Mouse (Mus musculus): ENCODE measurements at regions not wholly inside any gene's neighbourhood (a gene's known extent, or its start where the extent isn't known, plus 50 kb on each side); places are given as distances from the start of the nearest gene placed in this dataset.

DNA sequence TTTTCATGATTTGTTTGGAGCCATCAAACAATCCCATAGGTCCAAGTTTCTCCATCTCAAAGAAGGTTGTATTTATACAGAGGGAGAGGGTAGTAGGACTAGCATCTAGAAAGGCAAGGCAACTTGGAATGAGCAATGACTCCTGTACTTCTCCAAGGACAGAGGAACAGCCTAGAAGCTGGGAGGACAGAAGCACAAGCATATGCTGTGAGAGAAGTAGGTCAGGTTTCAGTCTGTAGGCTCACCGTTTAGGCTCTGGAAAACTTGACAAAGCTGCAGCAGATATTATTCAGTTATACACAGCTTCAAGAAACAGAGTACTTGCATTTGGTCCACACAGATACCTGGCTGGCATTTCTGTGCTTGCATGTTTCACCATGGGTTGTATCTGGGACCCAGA is 131.5 kb upstream of the B3gat1 start:
- DNase-seq, result no peak

DNA sequence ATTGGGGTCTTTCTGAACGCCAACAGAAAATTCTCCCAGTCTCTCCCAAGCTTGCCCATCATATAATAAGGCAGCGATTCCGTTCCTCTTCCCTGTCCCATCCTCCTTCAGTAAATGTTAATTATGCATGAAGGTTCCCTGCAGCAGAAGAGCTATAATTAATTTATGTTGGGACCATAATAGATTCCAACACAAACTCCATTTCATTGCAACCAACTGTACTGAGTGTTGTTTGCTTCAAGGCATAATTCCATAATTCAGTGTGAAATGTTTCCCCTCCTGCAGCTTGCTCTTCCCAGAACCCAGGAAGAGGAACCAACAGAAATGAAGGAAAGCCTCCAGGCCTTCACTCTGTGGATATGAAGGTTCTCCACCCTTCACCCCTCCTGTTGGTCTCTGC is 129.0 kb upstream of the B3gat1 start:
- DNase-seq, result no peak

DNA sequence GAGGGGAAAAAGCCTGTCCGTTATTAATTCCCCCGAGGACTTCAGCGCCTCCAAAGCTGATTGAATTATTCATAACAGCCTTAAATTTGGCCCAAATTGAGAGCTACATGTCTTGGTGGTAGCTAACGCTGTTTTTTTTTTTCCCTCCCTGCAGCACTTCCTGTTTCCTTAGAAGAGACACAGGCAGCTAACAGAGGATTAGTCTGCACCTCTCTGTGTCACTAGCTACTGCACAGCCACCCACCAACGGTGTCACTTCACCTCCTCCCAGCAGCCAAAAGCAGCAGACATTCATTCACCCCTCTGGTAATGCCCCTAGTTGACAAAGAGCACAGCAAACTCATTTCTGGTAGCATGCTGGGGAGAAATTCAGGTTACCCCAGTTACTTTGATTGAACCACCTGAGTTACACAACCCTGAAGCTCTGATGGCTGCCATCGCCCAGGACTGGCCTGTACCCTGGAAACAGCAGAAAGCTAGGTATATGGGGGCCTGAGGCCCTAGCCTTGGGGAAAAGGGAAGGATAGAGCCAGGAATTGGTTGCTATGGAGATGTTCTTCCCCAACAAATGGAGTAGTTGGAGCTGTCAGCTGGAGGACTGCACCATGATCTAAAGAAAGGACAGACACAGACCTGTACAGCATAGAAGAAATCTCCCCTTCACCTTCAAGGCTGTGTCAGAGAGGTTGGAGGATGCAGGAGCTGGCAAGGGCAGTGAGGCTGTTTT is 121.7 kb upstream of the B3gat1 start:
- no peak for DNase-seq

DNA sequence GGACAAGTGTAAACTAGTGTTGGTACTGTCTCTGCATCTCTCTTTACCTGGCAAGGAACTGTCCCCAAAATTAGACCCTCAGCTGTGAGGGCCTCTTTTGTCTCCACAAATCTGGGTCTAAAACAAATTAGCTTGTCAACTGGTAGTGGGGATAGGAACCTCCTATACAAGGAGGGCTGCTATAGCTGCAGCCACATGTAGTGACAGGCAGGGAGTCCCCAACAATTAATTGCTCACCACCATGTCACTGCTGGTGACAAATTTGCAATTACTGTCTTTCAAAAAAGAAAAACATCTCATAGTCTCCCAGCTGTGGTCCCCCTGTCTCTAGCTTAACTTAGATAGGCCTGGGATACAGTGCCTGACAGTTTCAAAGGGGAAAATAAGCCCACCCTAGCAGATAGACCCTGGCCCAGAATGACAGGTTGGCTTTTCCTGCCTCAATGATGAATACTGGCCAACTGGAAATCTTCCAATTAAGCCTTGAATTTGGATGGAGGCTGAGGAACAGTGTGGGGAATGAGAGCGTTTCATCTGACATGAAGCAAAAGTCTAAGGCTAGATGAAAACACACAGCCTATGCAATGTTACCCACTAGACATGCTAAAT is 110.6 kb upstream of the B3gat1 start:
- DNase-seq, result no peak

DNA sequence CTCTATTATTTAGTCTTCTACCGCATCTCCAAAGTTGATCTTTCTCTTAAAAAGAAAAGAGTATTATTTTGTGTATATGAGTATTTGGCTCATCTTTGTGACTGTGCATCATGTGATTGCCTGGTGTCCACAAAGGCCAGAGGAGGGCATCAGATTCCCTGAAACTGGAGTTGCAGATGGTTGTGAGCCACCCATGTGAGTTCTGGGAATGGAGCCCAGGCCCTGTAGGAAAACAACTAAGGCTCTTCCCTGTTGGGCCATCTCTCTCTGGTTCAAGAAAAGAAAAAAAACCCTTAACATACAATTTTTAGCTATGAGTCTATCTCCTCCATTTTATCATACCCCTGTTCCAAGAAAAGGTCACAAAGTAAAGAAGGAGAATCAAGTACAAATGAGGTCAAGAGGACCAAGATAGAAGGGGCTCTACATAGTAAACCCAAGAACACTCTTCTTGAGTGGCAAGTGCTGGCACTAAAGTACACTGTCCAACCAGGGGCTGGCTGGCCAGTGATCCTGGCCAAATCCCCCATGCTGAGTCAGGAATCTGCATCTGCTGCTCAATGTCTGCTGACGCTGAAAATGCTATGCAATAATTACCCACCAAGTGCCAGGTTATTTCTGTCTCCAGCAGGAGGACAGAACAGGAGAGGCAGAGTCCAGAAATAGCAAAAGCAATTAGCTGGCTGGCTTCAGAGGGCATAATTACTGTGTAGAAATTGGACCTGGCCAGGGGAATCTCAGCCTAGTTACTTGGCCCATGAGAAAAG is 108.2 kb upstream of the B3gat1 start:
- DNase-seq, result peak; percentile 58 to 78

DNA sequence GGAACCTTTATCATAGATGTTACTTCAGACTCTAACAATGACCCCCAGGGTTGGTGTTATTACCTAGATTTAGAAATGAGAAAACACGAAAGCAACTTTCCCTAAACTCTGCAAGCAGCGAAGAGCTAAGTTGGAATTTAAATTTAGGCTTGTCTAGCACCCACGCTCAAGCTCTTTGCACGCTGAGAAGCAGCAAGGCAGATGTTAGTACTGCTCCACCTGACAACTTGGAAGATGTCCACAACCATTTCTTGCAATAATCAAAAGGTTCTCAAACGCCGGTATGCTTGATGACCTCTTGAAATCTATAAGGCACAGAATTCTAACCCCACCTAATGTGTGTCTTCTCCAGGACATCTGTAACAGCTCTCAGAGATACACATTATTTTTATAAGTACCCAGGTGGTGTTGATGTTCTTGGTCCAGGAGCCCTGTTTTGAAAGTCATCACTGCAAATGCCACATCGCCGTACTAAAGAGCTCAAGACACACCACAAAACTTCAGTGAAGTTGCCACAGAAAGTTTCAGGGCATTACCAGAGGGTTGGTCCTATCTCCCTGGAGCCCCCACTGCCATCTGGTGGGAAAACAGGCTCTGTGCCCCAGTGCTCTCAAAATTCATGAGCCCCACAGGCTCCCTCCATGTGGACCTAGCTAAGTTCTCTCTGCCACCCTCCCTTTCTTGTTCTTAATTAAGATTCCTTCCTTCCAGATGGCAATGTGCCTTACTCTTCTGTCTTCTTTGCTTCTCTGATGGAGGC is 100.5 kb upstream of the B3gat1 start:
- no peak for DNase-seq

DNA sequence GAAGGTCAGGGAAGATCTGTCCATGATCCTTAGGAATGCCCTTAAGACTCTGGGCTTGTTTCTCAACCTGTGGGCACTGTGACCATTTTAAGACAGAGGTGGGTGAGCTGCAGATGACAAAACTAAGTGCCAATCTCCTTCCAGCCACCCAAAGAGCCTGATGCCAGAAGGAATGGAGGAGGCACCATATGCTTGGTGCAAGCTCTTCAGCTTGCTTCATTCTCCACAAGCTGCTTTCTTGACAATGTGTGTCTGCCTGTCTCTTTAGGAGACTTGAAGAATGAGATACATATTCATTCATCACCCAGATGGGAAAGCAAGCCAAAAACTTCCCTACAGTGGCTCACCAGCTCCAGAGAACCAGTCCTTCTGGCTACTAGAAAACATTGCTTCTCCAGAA is 98.3 kb upstream of the B3gat1 start:
- DNase-seq, result no peak

DNA sequence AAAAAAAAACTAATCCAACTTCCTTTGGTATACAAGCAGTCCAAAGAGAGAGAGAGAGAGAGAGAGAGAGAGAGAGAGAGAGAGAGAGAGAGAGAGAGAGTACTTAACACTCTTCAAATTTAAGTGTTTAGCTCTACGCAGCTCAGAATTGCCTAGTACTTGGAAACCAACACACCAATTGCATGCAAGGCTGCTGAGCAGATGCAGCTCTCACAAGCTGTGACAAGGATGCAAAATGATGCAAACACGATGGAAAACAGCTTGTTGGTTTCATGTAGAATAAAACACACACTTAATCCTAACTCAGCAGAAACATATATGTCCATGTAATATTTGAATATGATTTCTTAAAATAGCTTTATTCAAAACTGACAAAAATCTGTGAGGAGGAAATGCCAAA is 94.9 kb upstream of the B3gat1 start:
- DNase-seq, result no peak

DNA sequence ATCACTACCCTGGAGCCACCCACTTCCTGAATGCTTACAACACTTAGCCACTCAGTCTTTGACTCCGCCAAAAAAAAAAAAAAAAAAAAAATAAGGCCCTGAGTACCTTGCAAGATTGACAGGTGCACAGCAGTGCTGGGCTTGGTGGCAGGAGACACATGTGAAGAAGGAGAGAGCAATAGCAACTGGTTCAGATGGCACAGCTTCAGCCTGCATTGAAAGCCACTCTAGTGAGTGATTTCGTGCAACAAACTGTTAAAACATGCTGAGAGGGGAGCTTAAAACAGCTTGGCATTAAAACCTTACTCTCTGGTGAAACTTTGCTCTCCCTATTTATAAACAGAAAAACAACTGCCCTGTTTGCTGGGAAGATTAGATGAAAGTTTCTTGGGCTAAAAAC is 91.2 kb upstream of the B3gat1 start:
- DNase-seq, result no peak

DNA sequence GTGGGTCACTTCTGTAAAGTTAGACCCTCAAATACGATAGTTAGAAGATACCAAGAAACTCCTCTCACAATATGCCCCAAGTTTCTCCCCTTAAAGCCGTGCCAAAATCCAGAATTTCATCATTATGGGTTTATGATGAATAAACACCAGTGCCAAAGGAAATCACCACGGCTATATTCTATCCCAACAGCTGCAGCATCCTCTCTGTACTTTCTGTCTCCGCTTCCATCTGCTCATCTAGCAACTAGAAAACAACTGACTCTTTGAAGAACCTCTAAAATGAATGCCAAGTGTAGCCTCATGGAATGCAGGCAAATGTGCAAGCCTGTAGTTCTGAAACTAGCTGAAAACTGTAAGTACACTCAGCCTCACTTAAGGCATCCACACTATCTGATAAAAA is 90.7 kb upstream of the B3gat1 start:
- no peak for DNase-seq

DNA sequence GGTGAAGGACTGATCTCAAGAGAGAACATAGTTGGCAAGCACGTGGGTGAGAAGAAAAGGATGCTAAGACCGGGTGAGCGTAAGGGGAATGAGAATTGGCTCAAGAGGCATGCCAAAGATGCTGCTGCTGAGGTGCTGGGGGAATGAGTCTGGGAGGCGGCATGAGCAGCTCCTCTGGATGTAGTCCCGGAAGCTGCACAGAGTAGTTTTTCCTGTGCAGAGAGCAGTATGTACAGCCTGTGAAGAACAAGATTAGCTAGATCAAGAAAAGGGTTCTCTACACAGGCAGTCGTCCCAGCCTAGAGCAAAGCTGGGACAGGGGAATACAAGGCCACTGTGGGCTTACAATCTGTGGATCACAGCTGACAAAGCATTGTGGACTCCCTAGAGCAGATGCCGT is 84.0 kb upstream of the B3gat1 start:
- DNase-seq, result no peak

DNA sequence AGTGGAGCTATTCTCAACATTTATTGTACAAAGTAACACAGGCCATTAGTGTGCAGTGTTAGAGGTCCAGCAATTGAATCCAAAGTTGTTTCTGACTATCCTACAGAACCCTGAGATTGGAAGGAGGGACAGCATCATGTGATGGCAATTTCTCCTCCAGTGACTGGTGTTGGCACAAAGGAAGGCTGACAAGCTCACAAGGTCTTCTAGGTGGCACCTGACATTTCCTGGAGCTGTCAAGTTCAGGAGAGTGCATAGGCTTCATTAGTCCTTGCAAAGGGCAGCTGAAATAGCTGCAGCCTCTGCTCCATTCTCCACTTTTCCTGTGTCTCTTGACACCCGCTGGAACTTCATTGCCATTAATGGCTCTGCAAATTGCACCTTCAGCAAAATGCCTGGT is 80.6 kb upstream of the B3gat1 start:
- no peak for DNase-seq

DNA sequence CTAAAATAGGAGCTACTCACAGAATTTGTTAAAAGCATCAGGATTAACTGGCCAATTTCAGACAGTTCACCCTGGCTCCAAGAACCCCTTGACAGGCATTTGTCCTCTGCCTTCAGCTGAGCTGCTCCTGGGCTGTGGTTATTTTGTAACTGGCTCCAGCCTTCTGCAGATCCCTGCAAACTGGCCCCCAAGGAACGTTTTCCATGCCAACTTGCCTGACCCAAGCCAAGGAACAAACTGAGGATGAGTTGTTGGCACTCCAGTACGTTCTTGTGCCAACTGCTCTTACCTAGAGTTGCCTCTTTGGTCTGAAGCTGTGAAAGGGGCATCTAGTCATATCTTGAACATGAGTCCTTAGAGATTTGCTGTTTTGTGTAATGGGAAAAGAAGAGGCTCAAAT is 74.2 kb upstream of the B3gat1 start:
- peak; percentile 21 to 23 for DNase-seq

DNA sequence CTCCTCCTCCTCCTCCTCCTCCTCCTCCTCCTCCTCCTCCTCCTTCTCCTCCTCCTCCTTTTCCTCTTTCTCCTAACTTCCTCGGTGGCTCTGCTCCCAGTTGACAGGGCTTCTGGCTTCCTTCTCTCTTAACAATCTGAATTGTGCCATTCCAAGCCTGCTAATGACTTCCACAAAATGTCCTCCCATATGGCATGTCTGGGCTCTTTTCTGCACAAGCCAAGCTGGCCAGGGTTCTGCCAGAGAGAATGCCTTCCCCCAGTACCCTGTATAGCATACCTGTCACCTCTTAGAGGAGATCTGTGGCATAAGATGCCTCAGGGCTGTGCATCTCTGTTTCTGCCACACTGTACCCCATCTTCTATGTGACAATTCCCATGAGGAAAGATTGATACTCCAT is 70.0 kb upstream of the B3gat1 start:
- no peak for DNase-seq

DNA sequence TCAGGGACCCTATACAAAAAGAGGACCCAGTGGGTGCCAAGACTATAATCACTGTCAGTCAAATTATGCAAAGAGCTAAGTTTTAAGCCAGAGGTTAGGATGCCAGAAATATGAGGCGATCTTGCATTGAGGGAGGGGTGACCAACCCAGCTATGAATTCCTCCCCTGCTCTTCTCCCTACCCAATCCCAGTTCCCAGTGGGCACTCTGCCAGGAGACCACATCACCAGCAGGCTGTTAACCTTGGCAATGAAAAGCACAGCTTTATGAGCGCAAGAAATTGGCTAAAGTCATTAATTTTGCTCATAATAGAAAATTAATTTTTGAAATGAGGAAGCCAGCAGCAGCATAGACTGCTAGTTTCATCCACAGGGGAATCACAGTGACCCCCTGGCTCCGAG is 65.7 kb upstream of the B3gat1 start:
- DNase-seq, result no peak

DNA sequence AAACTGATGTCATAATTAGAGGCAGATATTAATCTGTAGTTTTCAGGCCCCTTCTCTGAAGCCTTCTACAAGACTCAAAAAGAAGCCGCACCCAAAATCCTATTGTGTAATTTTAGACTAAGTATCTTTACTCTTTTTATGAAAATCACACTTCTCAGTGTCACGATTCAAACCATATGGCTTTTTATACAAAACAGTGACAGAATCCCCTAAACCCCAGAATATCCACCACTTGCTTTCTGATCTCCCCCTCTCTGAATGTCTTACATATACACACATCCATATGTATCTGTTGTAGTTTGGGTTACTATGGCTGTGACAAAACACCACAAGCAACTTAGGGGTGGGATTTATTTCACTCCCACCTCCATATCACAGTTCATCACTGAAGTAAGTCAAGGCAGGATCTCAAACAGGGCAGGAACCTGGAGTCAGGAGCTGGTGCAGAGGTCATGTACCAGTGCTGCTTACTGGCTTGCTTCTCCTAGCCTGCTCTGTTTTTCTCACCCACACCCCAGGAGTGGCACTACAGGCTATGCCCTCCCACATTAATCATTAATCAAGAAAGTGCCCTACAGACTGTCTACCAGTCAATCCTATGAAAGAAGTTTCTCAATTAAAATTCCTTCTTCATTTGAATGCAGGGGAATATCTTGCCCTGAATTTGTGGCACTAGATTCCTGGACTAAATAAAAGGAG is 59.3 kb upstream of the B3gat1 start:
- peak; percentile 45 to 81 for DNase-seq

DNA sequence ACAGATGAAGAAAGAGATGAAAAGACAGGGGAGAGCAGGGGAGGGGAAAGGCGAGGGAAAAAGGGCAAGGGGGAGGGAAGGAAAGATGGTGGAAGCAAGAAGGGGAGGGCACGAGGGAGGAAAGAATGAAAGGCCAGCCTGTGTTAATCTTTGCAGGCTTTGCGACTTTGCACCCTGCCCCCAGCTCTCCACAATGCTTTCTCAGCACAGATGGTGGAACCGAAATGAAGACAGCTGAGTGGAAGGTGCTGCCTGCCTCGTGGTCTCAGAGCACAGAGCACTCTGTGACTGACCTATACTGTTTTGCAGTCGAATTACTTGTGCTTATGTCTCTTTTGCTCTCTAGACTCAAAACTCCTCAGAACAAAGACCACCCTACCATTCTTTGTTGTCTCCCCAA is 55.2 kb upstream of the B3gat1 start:
- peak; percentile 70 to 72 for DNase-seq

DNA sequence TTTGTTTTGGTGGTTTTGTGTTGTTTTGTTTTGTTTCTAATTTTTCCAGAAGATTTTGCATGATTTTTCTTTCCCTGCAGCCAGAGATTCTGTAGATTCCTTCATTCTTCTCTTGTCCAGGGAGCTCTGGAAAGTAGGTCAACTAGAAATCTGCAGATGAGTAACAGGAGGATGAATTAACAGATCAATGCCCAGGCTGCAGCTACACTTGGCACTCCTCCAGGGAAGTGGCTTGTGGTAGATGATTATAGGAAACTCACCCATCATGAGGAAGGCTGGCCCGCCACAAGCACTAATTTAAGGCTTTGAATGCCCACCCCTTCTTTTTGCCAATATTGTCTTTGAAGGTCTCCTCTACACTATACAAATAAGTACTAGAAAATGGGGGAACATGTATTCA is 52.0 kb upstream of the B3gat1 start:
- peak; percentile 78 to 83 for DNase-seq

All from kidney, postnatal 36 days (tissue).